Mouse (Mus musculus) stomach, embryonic 15.5 days (tissue): ENCODE data around the gene Fam173a. TPM values are rescaled to one million over a fixed set of nuclear protein-coding genes. Genes with fewer than 3 reads are reported as not detected.
"Not testable (repeated sequence)": the region's sequence is repeated elsewhere in the genome, so short reads cannot be mapped to it uniquely, and the experiment has no call there.

Experiments used
- ATAC-seq: fragments of 200-750 bp; cut with Nextera tagmentation; 2 replicates; pipeline ENCODE4 v1.8.0; 2017; ENCODE audit warnings: low read depth, moderate number of reproducible peaks, moderate TSS enrichment; ENCODE audit not compliant: insufficient read depth, low FRiP score
- H3K27ac ChIP-seq: fragments of 300-500 bp; sonication (generic); 2 replicates; pipeline ENCODE4 v1.5.1; 2015; ENCODE audit warnings: mild to moderate bottlenecking, inconsistent platforms
- H3K27me3 ChIP-seq: fragments of 300-500 bp; sonication (generic); replicated peaks from 2 replicates; pipeline ENCODE4 v1.6.1; 2015; ENCODE audit warnings: inconsistent platforms
- H3K36me3 ChIP-seq: fragments of 300-500 bp; sonication (generic); 2 replicates; pipeline ENCODE4 v1.6.1; 2015; ENCODE audit warnings: inconsistent platforms
- H3K4me1 ChIP-seq: fragments of 300-500 bp; sonication (generic); 2 replicates; pipeline ENCODE4 v1.6.1; 2015; ENCODE audit warnings: inconsistent platforms
- H3K4me2 ChIP-seq: fragments of 300-500 bp; sonication (generic); 2 replicates; pipeline ENCODE4 v1.6.1; 2015; ENCODE audit warnings: mild to moderate bottlenecking, inconsistent platforms
- H3K4me3 ChIP-seq: fragments of 300-500 bp; sonication (generic); replicated peaks from 2 replicates; pipeline ENCODE4 v1.5.1; 2015; ENCODE audit warnings: inconsistent platforms
- H3K9ac ChIP-seq: fragments of 300-500 bp; sonication (generic); 2 replicates; pipeline ENCODE4 v1.6.1; 2015; ENCODE audit warnings: inconsistent platforms
- H3K9me3 ChIP-seq: fragments of 300-500 bp; sonication (generic); 2 replicates; pipeline ENCODE4 v1.6.1; 2016; ENCODE audit warnings: inconsistent platforms
- WGBS: fragments of 180-500 bp; shearing (Covaris S2); methylation state at CpG from one replicate; pipeline ENCODE4 v1.1.7; 2015; 5-methylcytosine and 5-hydroxymethylcytosine counted together
- polyA plus RNA-seq: library from polyadenylated mRNA; unstranded; fragments of >200 nt; fragmentation: Nextera tagmentation; extraction: Ambion mirVana; gene quantifications from 2 replicates; pipeline ENCODE4 v1.2.1, GENCODE M21; 2015

Gene Fam173a
- polyA plus RNA-seq, 1 experiment from 2014 or later = 99.3 TPM

DNA sequence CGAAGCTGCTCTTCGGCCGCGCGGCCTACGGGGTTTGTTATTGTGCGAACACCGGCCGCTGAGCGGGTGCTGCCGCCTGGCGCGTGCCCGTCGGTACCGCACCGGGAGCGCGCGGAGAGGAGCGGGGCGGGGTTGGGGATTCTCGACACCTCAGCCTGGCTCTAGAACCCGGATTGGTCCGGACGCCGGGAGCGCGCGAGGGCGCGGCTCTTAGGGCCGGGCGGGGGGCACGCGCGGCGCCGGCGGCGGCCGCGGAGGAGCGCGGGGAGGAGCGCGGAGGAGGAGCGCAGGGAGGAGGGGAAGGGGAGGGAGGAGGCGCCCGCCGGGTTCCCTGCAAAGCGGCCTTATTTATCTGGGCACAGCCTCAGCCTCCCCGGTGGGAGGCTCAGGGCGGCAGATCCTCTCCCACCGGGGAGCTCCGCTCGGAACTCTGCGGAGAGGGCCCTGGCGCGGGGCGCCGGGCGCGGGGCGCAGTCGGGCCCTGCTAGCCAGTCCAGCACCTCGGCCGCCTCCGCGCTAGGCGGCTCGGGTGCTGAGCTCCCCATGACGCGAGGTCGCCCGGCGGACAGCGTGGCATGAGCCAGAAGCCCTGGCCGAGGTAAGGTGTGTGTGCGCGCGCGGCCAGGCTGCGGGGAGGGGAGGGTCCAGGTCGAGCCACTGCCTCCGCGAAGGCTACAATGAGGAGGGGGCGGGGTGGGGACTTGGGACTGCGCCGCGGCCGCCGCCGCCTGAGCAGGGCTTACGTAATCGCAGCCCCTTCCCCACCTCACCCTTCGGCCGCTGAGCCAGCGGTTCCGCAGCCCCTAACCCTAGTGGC is 16.3 kb upstream of the Fam173a start, which contains the start of gene Fbxl16:
Gene Fbxl16, plus strand, starts transcription at position 297 of the 817 bp plus-strand sequence.
- Histone ChIP-seq H3K27ac (peak within 1 kb of the TSS; percentile 16; the same call in 1 of the 2 replicates), H3K27me3 (peaks cover 49% of the 10 kb centered on the region), H3K36me3 (no peaks in the 10 kb centered on the region)

DNA sequence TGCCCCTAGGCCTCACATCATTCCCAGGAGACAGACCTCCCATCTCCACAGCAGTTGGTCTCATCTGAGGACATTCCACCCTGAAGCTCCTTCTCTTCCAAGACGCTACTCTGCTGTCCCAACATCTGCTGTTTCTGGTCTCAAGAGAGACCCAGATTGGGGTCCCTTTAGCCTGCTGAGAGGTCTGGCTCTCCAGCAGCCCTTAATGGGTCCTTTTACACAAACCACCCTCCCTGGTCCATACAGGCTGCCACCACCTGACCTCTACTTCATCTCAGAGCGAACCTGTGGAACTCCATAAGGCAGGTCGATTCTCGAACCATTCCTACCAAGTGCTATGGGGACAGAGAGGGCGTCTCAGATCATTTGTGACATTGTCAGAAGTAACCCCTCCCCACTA is 15.3 kb upstream of the Fam173a start:
- Histone ChIP-seq H3K9ac (no peak overlapping the region), H3K36me3 (no peaks in the 10 kb centered on the region), H3K27me3 (peaks cover 47% of the 10 kb centered on the region), H3K4me3 (no peak overlapping the region; the same call in 1 of the 2 replicates), H3K4me2 (peak overlapping the region; percentile 98), H3K4me1 (peaks cover 5% of the 10 kb centered on the region; the same call in 1 of the 2 replicates), H3K27ac (no peak overlapping the region), H3K9me3 (no peaks in the 10 kb centered on the region)
- WGBS = 35% methylated on average over 5 of the region's 5 CpGs
- ATAC-seq = no peak

More for the DNA sequence above, 16.3 kb upstream of the Fam173a start, which contains the start of gene Fbxl16:
- Histone ChIP-seq H3K9ac (peak within 1 kb of the TSS; percentile 22), H3K9me3 (no peaks in the 10 kb centered on the region), H3K4me1 (peaks cover 9% of the 10 kb centered on the region; the same call in 1 of the 2 replicates), H3K4me2 (peak within 1 kb of the TSS; percentile 98), H3K4me3 (peak within 1 kb of the TSS; percentile 66)
- under 1% methylated on average over 90 of the region's 100 CpGs for WGBS
- peak; percentile 83 for ATAC-seq

DNA sequence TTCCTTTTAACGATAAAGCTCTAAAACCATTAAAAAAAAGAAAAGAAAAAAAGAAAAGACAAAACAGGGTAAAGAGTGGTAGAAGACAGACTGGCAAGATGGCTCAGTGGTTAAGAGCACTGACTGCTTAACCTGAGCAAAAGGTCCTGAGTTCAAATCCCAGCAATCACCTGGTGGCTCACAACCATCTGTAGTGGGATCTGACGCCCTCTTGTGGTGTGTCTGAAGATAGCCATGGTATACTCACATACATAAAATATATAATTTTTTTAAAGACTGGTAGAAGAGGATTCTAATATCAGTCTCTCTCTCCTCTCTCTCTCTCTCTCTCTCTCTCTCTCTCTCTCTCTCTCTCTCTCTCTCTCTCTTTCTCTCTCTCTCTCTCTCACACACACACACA is 14.8 kb upstream of the Fam173a start:
- H3K27ac ChIP-seq, ATAC-seq, H3K4me3 ChIP-seq, H3K9me3 ChIP-seq, H3K9ac ChIP-seq, H3K4me2 ChIP-seq, H3K36me3 ChIP-seq, H3K4me1 ChIP-seq: not testable (repeated sequence)
- H3K27me3 ChIP-seq = peaks cover 46% of the 10 kb centered on the region
- 27% methylated on average over 2 of the region's 2 CpGs for WGBS

DNA sequence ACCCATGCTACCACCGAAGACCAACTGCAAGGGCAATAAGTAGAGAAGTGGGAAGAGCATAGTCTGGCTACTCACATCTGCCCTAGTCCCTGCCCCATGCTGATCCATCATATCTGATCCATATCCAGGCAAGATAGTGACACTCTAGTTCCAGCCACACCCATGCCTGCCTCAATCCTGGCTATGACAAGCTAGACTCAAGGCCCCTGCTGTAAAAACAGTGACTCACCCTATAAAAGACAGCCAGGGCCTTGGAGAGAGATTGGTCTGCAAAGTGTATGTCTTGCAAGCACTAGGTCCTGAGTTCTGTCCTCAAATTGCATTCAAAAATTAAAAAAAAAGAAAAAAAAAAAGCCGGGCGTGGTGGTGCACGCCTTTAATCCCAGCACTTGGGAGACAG is 13.8 kb upstream of the Fam173a start:
- Histone ChIP-seq H3K36me3 (no peaks in the 10 kb centered on the region), H3K4me2 (no peak overlapping the region), H3K27me3 (peaks cover 46% of the 10 kb centered on the region), H3K27ac (no peak overlapping the region), H3K4me1 (peaks cover 4% of the 10 kb centered on the region; the same call in 1 of the 2 replicates), H3K9ac (no peak overlapping the region), H3K9me3 (no peaks in the 10 kb centered on the region), H3K4me3 (no peak overlapping the region)
- WGBS = 75% methylated on average over 4 of the region's 4 CpGs
- no peak for ATAC-seq

DNA sequence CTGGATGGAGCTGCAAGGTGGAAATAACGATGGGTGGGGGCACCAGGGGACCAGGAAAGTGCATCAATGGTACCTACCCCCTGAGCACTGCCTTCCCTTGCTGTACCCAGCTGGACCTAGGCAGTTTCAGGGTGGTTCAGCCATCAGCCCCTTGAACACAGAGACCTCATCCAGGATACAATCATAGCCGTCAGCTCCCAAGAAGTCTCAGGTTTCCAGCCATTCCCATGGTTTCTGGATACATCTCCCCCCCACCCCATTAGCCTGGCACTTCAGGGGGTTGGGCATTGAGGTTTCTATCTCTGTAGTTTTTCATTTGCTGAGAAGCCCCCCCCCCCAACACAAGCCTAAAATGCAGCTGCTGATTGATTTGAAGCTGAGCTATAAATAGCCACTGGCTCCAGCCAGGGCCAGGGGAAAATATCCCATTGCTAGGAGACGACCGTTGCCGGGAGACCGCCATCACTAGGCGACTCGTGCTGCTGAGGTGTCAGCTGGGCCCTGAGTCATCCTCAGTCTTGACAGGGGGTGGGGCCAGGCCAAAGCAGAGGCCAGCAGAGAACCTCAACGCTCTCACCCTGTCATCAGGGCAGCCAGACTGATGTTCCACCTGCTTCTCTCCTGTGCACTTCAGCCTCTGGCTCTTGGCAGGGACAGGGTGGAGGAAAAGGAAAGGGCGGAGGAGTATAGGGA is 10.3 kb upstream of the Fam173a start:
- H3K27ac ChIP-seq = no peak overlapping the region
- no peaks in the 10 kb centered on the region for H3K36me3 ChIP-seq
- no peak overlapping the region for H3K4me3 ChIP-seq
- 0 out of 2 replicates have a peak, but pooled peaks cover 11% of the 10 kb centered on the region for H3K27me3 ChIP-seq
- H3K9ac ChIP-seq = no peak overlapping the region
- WGBS = 7% methylated on average over 10 of the region's 10 CpGs
- H3K4me2 ChIP-seq = no peak overlapping the region
- H3K4me1 ChIP-seq = no peaks in the 10 kb centered on the region
- no peaks in the 10 kb centered on the region for H3K9me3 ChIP-seq
- no peak for ATAC-seq

DNA sequence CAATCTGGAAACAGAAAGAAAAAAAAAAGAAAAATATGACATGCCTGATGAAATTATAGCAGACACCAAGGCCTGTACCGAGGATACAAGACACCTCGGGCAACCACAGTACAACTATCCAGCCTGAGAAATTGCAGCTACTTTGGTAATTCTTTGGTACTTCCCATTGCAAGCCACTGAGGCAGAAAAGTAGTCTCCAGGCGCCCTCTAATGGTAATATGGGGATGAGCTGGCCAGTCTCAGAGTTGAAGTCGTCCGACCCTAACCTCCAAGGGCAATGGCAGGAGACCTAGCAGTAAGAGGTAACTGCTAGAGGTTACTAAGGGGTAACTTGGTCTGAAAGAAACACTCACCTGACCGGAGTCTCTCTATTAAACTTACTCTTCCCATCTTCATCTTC is 8.3 kb upstream of the Fam173a start:
- Histone ChIP-seq H3K9me3 (no peaks in the 10 kb centered on the region), H3K27ac (no peak overlapping the region), H3K4me3 (no peak overlapping the region), H3K36me3 (no peaks in the 10 kb centered on the region), H3K9ac (no peak overlapping the region), H3K27me3 (0 out of 2 replicates have a peak, but pooled peaks cover 9% of the 10 kb centered on the region), H3K4me1 (peaks cover 5% of the 10 kb centered on the region), H3K4me2 (no peak overlapping the region)
- WGBS = 3% methylated on average over 6 of the region's 6 CpGs
- ATAC-seq = no peak

DNA sequence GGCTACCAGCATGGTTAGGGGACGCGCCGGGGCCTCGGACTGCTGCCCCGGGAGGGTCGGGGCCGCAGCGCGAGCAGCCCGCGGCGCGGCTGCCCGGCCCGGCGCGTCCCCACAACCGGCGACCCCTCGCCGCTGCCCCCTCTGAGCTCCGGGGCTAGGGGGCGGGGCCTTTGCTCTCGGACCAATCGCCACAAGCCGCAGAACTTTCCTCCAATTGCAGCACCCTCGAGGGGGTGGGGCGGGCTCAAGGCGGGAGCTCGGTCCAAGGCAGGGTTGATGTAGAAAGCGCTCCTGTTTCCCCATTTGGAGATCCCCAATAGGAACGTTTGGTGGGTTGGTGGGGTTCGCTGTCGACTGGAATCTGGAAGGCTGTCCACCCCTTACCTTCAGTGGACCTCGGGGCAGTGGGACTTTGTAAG is 4.3 kb upstream of the Fam173a start, which contains the start of gene Metrn:
Gene Metrn, minus strand, starts transcription at position 186 of the 419 bp plus-strand sequence.
- under 1% methylated on average over 34 of the region's 35 CpGs for WGBS
- peak within 1 kb of the TSS; percentile 85 for H3K4me3 ChIP-seq
- H3K4me1 ChIP-seq = peaks cover 24% of the 10 kb centered on the region
- peak within 1 kb of the TSS; percentile 27 for H3K27ac ChIP-seq
- peak; percentile 78 for ATAC-seq
- no peaks in the 10 kb centered on the region for H3K9me3 ChIP-seq
- H3K9ac ChIP-seq = peak within 1 kb of the TSS; percentile 61
- peak within 1 kb of the TSS; percentile 91 for H3K4me2 ChIP-seq
- no peaks in the 10 kb centered on the region for H3K36me3 ChIP-seq
- no peaks in the 10 kb centered on the region for H3K27me3 ChIP-seq

DNA sequence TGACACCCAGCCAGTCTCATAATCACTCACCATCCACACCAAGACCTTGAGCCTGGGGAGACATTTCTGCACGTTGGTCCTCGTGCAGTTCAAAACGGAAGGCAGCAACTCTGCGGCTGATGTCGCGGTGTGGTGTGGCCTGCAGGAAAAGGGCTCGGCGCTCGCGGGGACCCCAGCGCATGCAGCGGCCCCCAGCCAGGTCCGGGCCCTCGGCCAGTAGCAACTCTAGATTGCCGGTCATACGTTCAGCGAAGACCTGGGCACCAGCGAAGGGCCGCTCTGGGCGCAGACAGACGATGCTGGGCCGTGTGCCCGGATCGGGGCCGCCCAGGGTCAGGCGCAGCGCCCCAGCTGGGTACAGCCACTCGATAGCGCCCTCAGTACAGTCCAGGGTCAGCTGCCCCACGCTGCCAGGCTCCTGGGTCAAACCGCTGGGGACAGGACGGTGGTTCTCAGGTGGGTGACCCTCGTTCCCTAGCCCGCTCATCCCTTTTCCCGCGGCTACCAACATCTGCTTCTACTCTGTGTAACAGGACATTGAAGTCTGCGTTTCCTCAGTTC is 3.6 kb upstream of the Fam173a start:
- H3K27me3 ChIP-seq = no peaks in the 10 kb centered on the region
- no peaks in the 10 kb centered on the region for H3K9me3 ChIP-seq
- no peak for ATAC-seq
- 3% methylated on average over 37 of the region's 37 CpGs for WGBS
- peak overlapping the region; percentile 61 for H3K9ac ChIP-seq
- peaks cover 28% of the 10 kb centered on the region for H3K4me1 ChIP-seq
- H3K27ac ChIP-seq = peak overlapping the region; percentile 27
- peak overlapping the region; percentile 85 for H3K4me3 ChIP-seq
- H3K36me3 ChIP-seq = no peaks in the 10 kb centered on the region
- H3K4me2 ChIP-seq = peak overlapping the region; percentile 91

DNA sequence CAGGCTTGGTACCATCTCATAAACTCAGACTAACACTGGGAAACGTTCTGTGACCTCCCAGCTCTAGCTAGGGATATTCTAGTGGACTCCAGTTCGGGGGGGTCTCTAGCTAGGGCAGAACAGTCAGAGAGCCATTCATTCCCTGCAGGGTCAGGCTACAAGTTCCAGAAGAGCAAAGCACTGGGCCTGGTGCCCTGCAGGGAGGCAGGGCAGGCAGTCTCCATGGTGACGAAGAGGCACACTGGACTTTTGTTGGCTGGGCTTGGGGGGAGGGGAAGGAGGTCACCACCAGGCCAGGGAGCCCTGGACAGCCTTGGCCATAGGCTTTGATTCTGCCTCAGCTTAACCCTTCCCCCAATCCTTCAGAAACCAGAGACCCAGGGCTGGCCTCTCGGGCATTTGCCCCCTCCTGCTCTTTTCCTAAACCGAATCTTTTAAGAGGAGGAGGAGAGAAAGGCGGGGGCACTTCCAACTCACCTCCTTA is 3.0 kb upstream of the Fam173a start, which contains the start of gene AC134908.4:
Gene AC134908.4, minus strand, starts transcription at position 51 of the 484 bp plus-strand sequence.
- 31% methylated on average over 6 of the region's 6 CpGs for WGBS
- H3K4me2 ChIP-seq = peak within 1 kb of the TSS; percentile 91
- H3K9me3 ChIP-seq = no peaks in the 10 kb centered on the region
- H3K36me3 ChIP-seq = no peaks in the 10 kb centered on the region
- no peak for ATAC-seq
- H3K4me1 ChIP-seq = peaks cover 34% of the 10 kb centered on the region
- H3K27ac ChIP-seq = peak within 1 kb of the TSS; percentile 27
- no peaks in the 10 kb centered on the region for H3K27me3 ChIP-seq
- peak within 1 kb of the TSS; percentile 61 for H3K9ac ChIP-seq
- peak within 1 kb of the TSS; percentile 85 for H3K4me3 ChIP-seq

DNA sequence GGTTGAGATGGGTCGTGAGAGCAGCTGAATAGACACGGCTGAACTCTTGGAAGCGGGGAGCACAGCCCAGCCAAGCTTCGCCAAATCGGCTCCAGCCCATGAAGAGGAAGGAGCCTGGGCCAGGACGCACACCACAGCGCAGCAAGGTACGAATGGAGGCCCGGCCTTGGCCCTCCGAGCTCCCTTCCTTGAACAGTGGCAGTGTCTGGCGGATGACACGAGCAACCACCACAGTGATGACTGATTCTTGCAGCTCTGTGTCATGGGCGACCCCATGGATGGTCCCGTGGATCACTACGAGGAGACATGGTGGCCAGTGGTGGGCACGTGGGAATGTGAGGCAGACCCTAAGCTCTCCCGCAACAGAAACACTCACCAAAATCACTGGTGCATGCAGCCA is 2.3 kb upstream of the Fam173a start:
- Histone ChIP-seq H3K27me3 (no peaks in the 10 kb centered on the region), H3K9ac (no peak overlapping the region), H3K4me1 (peaks cover 36% of the 10 kb centered on the region), H3K4me3 (no peak overlapping the region), H3K27ac (0 out of 2 replicates have a peak overlapping the region, but pooled peaks have one; percentile 11), H3K36me3 (no peaks in the 10 kb centered on the region), H3K9me3 (no peaks in the 10 kb centered on the region), H3K4me2 (peak overlapping the region; percentile 91)
- ATAC-seq = no peak
- WGBS = 86% methylated on average over 17 of the region's 17 CpGs

DNA sequence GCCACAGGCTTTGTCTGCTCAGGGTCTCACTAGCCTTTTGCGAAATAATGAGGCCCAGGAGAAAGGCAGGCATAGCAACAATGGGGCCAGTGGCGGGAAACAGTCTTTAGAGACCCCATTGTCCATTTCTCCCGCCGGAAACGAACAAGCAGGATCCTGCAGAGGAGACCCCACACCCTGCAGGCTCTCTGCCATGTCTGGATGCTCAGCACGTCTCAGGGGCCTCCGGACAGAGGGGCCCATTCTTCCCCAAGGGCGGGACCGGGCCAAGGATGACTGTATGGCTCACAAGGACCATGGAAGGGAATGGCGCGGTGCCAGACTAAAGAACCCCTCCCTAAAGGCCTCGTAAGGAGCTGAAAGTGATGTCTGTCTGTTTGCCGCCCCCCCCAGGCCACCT is 1.5 kb upstream of the Fam173a start:
- Histone ChIP-seq H3K36me3 (no peaks in the 10 kb centered on the region), H3K4me3 (no peak overlapping the region), H3K27me3 (no peaks in the 10 kb centered on the region), H3K9me3 (no peaks in the 10 kb centered on the region), H3K9ac (no peak overlapping the region), H3K4me2 (no peak overlapping the region), H3K27ac (no peak overlapping the region), H3K4me1 (peaks cover 36% of the 10 kb centered on the region)
- ATAC-seq = no peak
- WGBS = 69% methylated on average over 13 of the region's 13 CpGs
